Mouse (Mus musculus) myocyte (in vitro differentiated cells): Measurements from ENCODE around the gene Noxa1. TPM values are rescaled to one million over a fixed set of nuclear protein-coding genes. Genes with fewer than 3 reads are reported as not detected.

Experiments
- H3K27me3 ChIP-seq: one replicate; pipeline ENCODE4 v1.6.1; 2011; ENCODE audit not compliant: control insufficient read depth, insufficient read depth, insufficient read length
- H3K36me3 ChIP-seq: one replicate; pipeline ENCODE4 v1.6.1; 2011; ENCODE audit not compliant: control insufficient read depth, insufficient read depth
- H3K4me2 ChIP-seq: one replicate; pipeline ENCODE4 v1.6.1; 2011; ENCODE audit warnings: low read depth, control low read depth
- H3K4me3 ChIP-seq: one replicate; pipeline ENCODE4 v1.5.1; 2011; ENCODE audit warnings: mild to moderate bottlenecking, control low read depth, moderate library complexity
- H3K79me2 ChIP-seq: one replicate; pipeline ENCODE4 v1.6.1; 2011; ENCODE audit not compliant: control insufficient read depth, insufficient read depth
- H3ac ChIP-seq: one replicate; pipeline ENCODE4 v1.6.1; 2011; ENCODE audit not compliant: control insufficient read depth, insufficient read length
- CEBPB ChIP-seq: IDR thresholded peaks from 2 replicates; pipeline ENCODE4 v1.6.1; 2011; ENCODE audit warnings: mild to moderate bottlenecking, moderate library complexity; ENCODE audit not compliant: poor library complexity, insufficient read depth, severe bottlenecking
- E2F4 ChIP-seq: IDR thresholded peaks from one replicate; pipeline ENCODE4 v1.6.1; 2011; ENCODE audit warnings: mild to moderate bottlenecking, control low read depth, moderate library complexity; ENCODE audit not compliant: insufficient read depth
- MAX ChIP-seq: IDR thresholded peaks from one replicate; pipeline ENCODE4 v1.6.1; 2011; ENCODE audit warnings: low read depth, mild to moderate bottlenecking, control low read depth
- MYOD1 ChIP-seq, 3 experiments: IDR thresholded peaks; one replicate each; pipeline ENCODE4 v1.6.1; 2011; ENCODE audit warnings: control low read depth in 2 of 3, low read depth in 2 of 3, mild to moderate bottlenecking in 2 of 3, moderate library complexity in 1 of 3; ENCODE audit not compliant: insufficient read length in 2 of 3, control insufficient read depth in 1 of 3
- MYOG ChIP-seq, 3 experiments: IDR thresholded peaks; one replicate each; pipeline ENCODE4 v1.6.1; 2011; ENCODE audit warnings: control low read depth in 2 of 3, low read depth in 2 of 3, mild to moderate bottlenecking in 2 of 3; ENCODE audit not compliant: insufficient read length in 2 of 3, control insufficient read depth in 1 of 3, insufficient read depth in 1 of 3
- POLR2A ChIP-seq: IDR thresholded peaks from one replicate; pipeline ENCODE4 v1.6.1; 2011; ENCODE audit warnings: low read depth, mild to moderate bottlenecking, control low read depth, moderate library complexity; ENCODE audit not compliant: insufficient read length
- POLR2AphosphoS2 ChIP-seq: IDR thresholded peaks from one replicate; pipeline ENCODE4 v1.6.1; 2011; ENCODE audit warnings: low read depth, control low read depth; ENCODE audit not compliant: insufficient read length
- REST ChIP-seq: IDR thresholded peaks from one replicate; pipeline ENCODE4 v1.6.1; 2011; ENCODE audit warnings: mild to moderate bottlenecking, control low read depth, moderate library complexity; ENCODE audit not compliant: insufficient read depth, insufficient read length
- SRF ChIP-seq: IDR thresholded peaks from one replicate; pipeline ENCODE4 v1.6.1; 2011; ENCODE audit warnings: low read depth; ENCODE audit not compliant: control insufficient read depth, insufficient read length
- TCF12 ChIP-seq: IDR thresholded peaks from one replicate; pipeline ENCODE4 v1.6.1; 2011; ENCODE audit warnings: mild to moderate bottlenecking, control low read depth; ENCODE audit not compliant: poor library complexity, insufficient read depth, severe bottlenecking
- TCF3 ChIP-seq: IDR thresholded peaks from one replicate; pipeline ENCODE4 v1.6.1; 2011; ENCODE audit warnings: low read depth, control low read depth; ENCODE audit not compliant: insufficient read length
- USF1 ChIP-seq: IDR thresholded peaks from one replicate; pipeline ENCODE4 v1.6.1; 2011; ENCODE audit warnings: low read depth, mild to moderate bottlenecking, control low read depth, moderate library complexity
- polyA plus RNA-seq: library from polyadenylated mRNA; unstranded; fragments of >200 nt; fragmentation: generic; extraction: Trizol; gene quantifications from one replicate; pipeline ENCODE4 v1.2.1, GENCODE M21; 2012; ENCODE audit warnings: missing spikeins

Gene Noxa1
- polyA plus RNA-seq, 1 experiment: not detected

GRCm38 (mm10) chr2:25098956-25099355 is 4.0 kb upstream of the Noxa1 start:
- TF ChIP-seq MYOG (IDR thresholded peaks at IDR 0.05; ENCODE audit: control insufficient read depth in 1 of 3, insufficient read depth in 1 of 3, insufficient read length in 2 of 3, low read depth in 2 of 3): no peak
- no peak for TF ChIP-seq MYOD1 (IDR thresholded peaks at IDR 0.05; ENCODE audit: control insufficient read depth in 1 of 3, insufficient read length in 2 of 3, low read depth in 2 of 3)
- no peak for TF ChIP-seq MAX
- TF ChIP-seq TCF12: no peak
- no peak for TF ChIP-seq E2F4
- no peak for TF ChIP-seq POLR2AphosphoS2
- no peak for TF ChIP-seq TCF3
- TF ChIP-seq CEBPB: no peak
- TF ChIP-seq REST: no peak
- no peak for TF ChIP-seq POLR2A
- no peak for TF ChIP-seq USF1
- Histone ChIP-seq H3K27me3 (peaks cover 42% of the 10 kb centered on the region), H3K36me3 (no peaks in the 10 kb centered on the region), H3K4me2 (no peak overlapping the region), H3K79me2 (no peaks in the 10 kb centered on the region), H3K4me3 (no peak overlapping the region), H3ac (no peak overlapping the region)

GRCm38 (mm10) chr2:25098005-25098615 is 3.2 kb upstream of the Noxa1 start:
- H3K4me2 ChIP-seq: no peak overlapping the region
- no peak for TF ChIP-seq MYOG (IDR thresholded peaks at IDR 0.05; ENCODE audit: control insufficient read depth in 1 of 3, insufficient read depth in 1 of 3, insufficient read length in 2 of 3, low read depth in 2 of 3)
- no peak for TF ChIP-seq POLR2A
- TF ChIP-seq MYOD1 (IDR thresholded peaks at IDR 0.05; ENCODE audit: control insufficient read depth in 1 of 3, insufficient read length in 2 of 3, low read depth in 2 of 3): no peak
- TF ChIP-seq CEBPB: no peak
- no peak for TF ChIP-seq REST
- no peak for TF ChIP-seq TCF3
- no peak for TF ChIP-seq USF1
- TF ChIP-seq E2F4: no peak
- no peak for TF ChIP-seq TCF12
- TF ChIP-seq MAX: no peak
- TF ChIP-seq POLR2AphosphoS2: no peak
- TF ChIP-seq SRF: no peak
- H3K79me2 ChIP-seq: no peaks in the 10 kb centered on the region
- H3K36me3 ChIP-seq: no peaks in the 10 kb centered on the region
- no peak overlapping the region for H3ac ChIP-seq
- no peak overlapping the region for H3K4me3 ChIP-seq
- peaks cover 42% of the 10 kb centered on the region for H3K27me3 ChIP-seq

GRCm38 (mm10) chr2:25094785-25095108 is 202 bp downstream of the Noxa1 start:
- Histone ChIP-seq H3K27me3 (peaks cover 19% of the 10 kb centered on the region), H3K4me2 (no peak overlapping the region), H3K4me3 (no peak overlapping the region), H3K36me3 (no peaks in the 10 kb centered on the region), H3K79me2 (no peaks in the 10 kb centered on the region), H3ac (no peak overlapping the region)
- no peak for TF ChIP-seq MAX
- no peak for TF ChIP-seq SRF
- no peak for TF ChIP-seq REST
- no peak for TF ChIP-seq POLR2AphosphoS2
- no peak for TF ChIP-seq E2F4
- no peak for TF ChIP-seq USF1
- TF ChIP-seq MYOD1 (IDR thresholded peaks at IDR 0.05; ENCODE audit: control insufficient read depth in 1 of 3, insufficient read length in 2 of 3, low read depth in 2 of 3): no peak
- TF ChIP-seq CEBPB: no peak
- no peak for TF ChIP-seq POLR2A
- TF ChIP-seq TCF12: no peak

GRCm38 (mm10) chr2:25088636-25089035 is 6.3 kb downstream of the Noxa1 start:
- Histone ChIP-seq H3K4me3 (no peak overlapping the region), H3K4me2 (no peak overlapping the region), H3ac (no peak overlapping the region), H3K36me3 (no peaks in the 10 kb centered on the region), H3K27me3 (peaks cover 36% of the 10 kb centered on the region), H3K79me2 (no peaks in the 10 kb centered on the region)
- TF ChIP-seq REST: no peak
- TF ChIP-seq MYOG (IDR thresholded peaks at IDR 0.05; ENCODE audit: control insufficient read depth in 1 of 3, insufficient read depth in 1 of 3, insufficient read length in 2 of 3, low read depth in 2 of 3): no peak
- no peak for TF ChIP-seq POLR2AphosphoS2
- no peak for TF ChIP-seq MAX
- TF ChIP-seq TCF3: no peak
- no peak for TF ChIP-seq TCF12
- no peak for TF ChIP-seq SRF
- no peak for TF ChIP-seq POLR2A
- TF ChIP-seq MYOD1 (IDR thresholded peaks at IDR 0.05; ENCODE audit: control insufficient read depth in 1 of 3, insufficient read length in 2 of 3, low read depth in 2 of 3): no peak
- TF ChIP-seq USF1: no peak
- TF ChIP-seq E2F4: no peak
- TF ChIP-seq CEBPB: no peak

GRCm38 (mm10) chr2:25087842-25088241 is 7.1 kb downstream of the Noxa1 start:
- TF ChIP-seq E2F4 (no peak), TCF3 (no peak), POLR2A (no peak), POLR2AphosphoS2 (no peak)
- Histone ChIP-seq H3K4me2 (no peak overlapping the region), H3K4me3 (no peak overlapping the region), H3ac (no peak overlapping the region), H3K79me2 (no peaks in the 10 kb centered on the region), H3K27me3 (peaks cover 44% of the 10 kb centered on the region), H3K36me3 (no peaks in the 10 kb centered on the region)
